Mouse (Mus musculus): ENCODE measurements around the gene Fadd.

DNA sequence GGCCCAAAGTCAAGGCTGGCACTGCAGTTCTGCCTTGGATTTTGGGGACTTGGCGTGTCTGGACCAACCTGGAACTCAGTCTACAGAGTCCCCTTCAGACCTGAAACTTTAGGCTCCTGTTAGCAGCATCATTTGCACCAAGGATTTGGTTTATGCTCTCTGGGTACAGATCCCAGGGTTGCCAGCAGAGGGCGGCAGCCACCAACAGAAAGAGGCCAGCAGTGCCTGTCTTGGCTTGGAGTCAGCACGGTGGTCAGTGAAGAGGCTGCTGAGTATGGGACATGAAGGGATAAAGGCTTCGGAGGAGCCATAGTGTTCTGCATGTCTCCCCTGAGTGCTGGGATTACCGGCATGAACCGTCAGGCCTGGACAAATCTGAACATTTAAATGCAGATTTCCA, 3.4 kb upstream of the Fadd start:
- TF ChIP-seq POU5F1 (IDR thresholded peaks at IDR 0.05; ENCODE audit: borderline replicate concordance, low read length) (no peak), CTCF (conservative IDR thresholded peaks at IDR 0.05; ENCODE audit: low read length) (peak; percentile 84), NANOG (IDR thresholded peaks at IDR 0.05; ENCODE audit: borderline replicate concordance, low read length) (no peak)

All from E14TG2a.4 (cell line).